Mouse (Mus musculus) heart, embryonic 11.5 days (tissue): ENCODE measurements around the gene A730061H03Rik. TPM values are rescaled to one million over a fixed set of nuclear protein-coding genes. Genes with fewer than 3 reads are reported as not detected.
A peak's percentile ranks its signal among the peaks of the same experiment; 100 is the strongest.

Experiments used
- ATAC-seq: fragments of 200-750 bp; cut with Nextera tagmentation; replicated peaks from 2 replicates; pipeline ENCODE4 v1.8.0; 2017; ENCODE audit warnings: moderate library complexity; ENCODE audit not compliant: insufficient number of reproducible peaks, low FRiP score, low TSS enrichment
- H3K27ac ChIP-seq: fragments of 300-500 bp; sonication (generic); 2 replicates; pipeline ENCODE4 v1.5.1; 2014; ENCODE audit warnings: mild to moderate bottlenecking, low read depth, low read length
- H3K27me3 ChIP-seq: fragments of 300-500 bp; sonication (generic); 2 replicates; pipeline ENCODE4 v1.6.1; 2014; ENCODE audit warnings: mild to moderate bottlenecking, low read length, mixed read lengths; ENCODE audit not compliant: control insufficient read depth, insufficient read depth
- H3K36me3 ChIP-seq: fragments of 300-500 bp; sonication (generic); 2 replicates; pipeline ENCODE4 v1.6.1; 2014; ENCODE audit warnings: mild to moderate bottlenecking, low read length, moderate library complexity, mixed read lengths; ENCODE audit not compliant: control insufficient read depth, insufficient read depth
- H3K4me1 ChIP-seq: fragments of 300-500 bp; sonication (generic); 2 replicates; pipeline ENCODE4 v1.6.1; 2014; ENCODE audit warnings: low read length; ENCODE audit not compliant: control insufficient read depth, insufficient read depth
- H3K4me2 ChIP-seq: fragments of 300-500 bp; sonication (generic); 2 replicates; pipeline ENCODE4 v1.6.1; 2014; ENCODE audit warnings: mild to moderate bottlenecking, moderate library complexity
- H3K4me3 ChIP-seq: fragments of 300-500 bp; sonication (generic); 2 replicates; pipeline ENCODE4 v1.5.1; 2014; ENCODE audit warnings: low read depth, low read length
- H3K9ac ChIP-seq: fragments of 300-500 bp; sonication (generic); 2 replicates; pipeline ENCODE4 v1.6.1; 2014; ENCODE audit warnings: mild to moderate bottlenecking, low read depth, low read length, moderate library complexity
- H3K9me3 ChIP-seq: fragments of 300-500 bp; sonication (generic); replicated peaks from 2 replicates; pipeline ENCODE4 v1.6.1; 2016; ENCODE audit warnings: low read length; ENCODE audit not compliant: control insufficient read depth
- WGBS: fragments of 180-500 bp; shearing (Covaris S2); extraction: QIAGEN DNeasy Blood & Tissue Kit; methylation state at CpG from one replicate; pipeline ENCODE4 v1.1.7; 2014; ENCODE audit not compliant: insufficient replicate concordance; 5-methylcytosine and 5-hydroxymethylcytosine counted together
- polyA plus RNA-seq: library from polyadenylated mRNA; unstranded; fragments of >200 nt; fragmentation: Nextera tagmentation; extraction: Ambion mirVana; gene quantifications from 2 replicates; pipeline ENCODE4 v1.2.1, GENCODE M21; 2014

A730061H03Rik gene
- polyA plus RNA-seq, 1 experiment from 2014 or later: 1.3 TPM

- peaks cover 12% of the 10 kb centered on the region for H3K4me1 ChIP-seq
- H3K4me2 ChIP-seq: no peak overlapping the region
- H3K27ac ChIP-seq: no peak overlapping the region
- H3K27me3 ChIP-seq: no peaks in the 10 kb centered on the region
- H3K9me3 ChIP-seq: no peaks in the 10 kb centered on the region
- no peak overlapping the region for H3K4me3 ChIP-seq
- no peak for ATAC-seq
- WGBS: 84% methylated on average over 9 of the region's 9 CpGs
- no peak overlapping the region for H3K9ac ChIP-seq
- peaks cover 8% of the 10 kb centered on the region; the same call in 1 of the 2 replicates for H3K36me3 ChIP-seq
Observed at GRCm38 (mm10) chr14:55544334-55544733, 15.9 kb downstream of the A730061H03Rik start.

GRCm38 (mm10) chr14:55542268-55542667 is 17.9 kb downstream of the A730061H03Rik start:
- 96% methylated on average over 12 of the region's 12 CpGs for WGBS
- Histone ChIP-seq H3K4me1 (peaks cover 12% of the 10 kb centered on the region), H3K4me3 (no peak overlapping the region), H3K4me2 (no peak overlapping the region), H3K27ac (no peak overlapping the region), H3K27me3 (no peaks in the 10 kb centered on the region), H3K36me3 (peaks cover 4% of the 10 kb centered on the region; the same call in 1 of the 2 replicates), H3K9me3 (no peaks in the 10 kb centered on the region), H3K9ac (no peak overlapping the region)
- ATAC-seq: no peak

- Histone ChIP-seq H3K4me2 (peak overlapping the region; percentile 90), H3K4me3 (peak overlapping the region; percentile 74), H3K9ac (peak overlapping the region; percentile 85), H3K27me3 (no peaks in the 10 kb centered on the region), H3K9me3 (no peaks in the 10 kb centered on the region), H3K36me3 (peaks cover 4% of the 10 kb centered on the region; the same call in 1 of the 2 replicates), H3K27ac (peak overlapping the region; percentile 87), H3K4me1 (peaks cover 12% of the 10 kb centered on the region)
- WGBS: 3% methylated on average over 10 of the region's 10 CpGs
- ATAC-seq: no peak
Observed at GRCm38 (mm10) chr14:55540787-55541321, 19.4 kb downstream of the A730061H03Rik start.

- WGBS: 0% methylated on average over 32 of the region's 32 CpGs
- Histone ChIP-seq H3K36me3 (peaks cover under 1% of the 10 kb centered on the region; the same call in 1 of the 2 replicates), H3K4me2 (peak within 1 kb of the TSS; percentile 90), H3K4me3 (peak within 1 kb of the TSS; percentile 74), H3K27ac (peak within 1 kb of the TSS; percentile 87), H3K9ac (peak within 1 kb of the TSS; percentile 85), H3K27me3 (no peaks in the 10 kb centered on the region), H3K4me1 (peaks cover 12% of the 10 kb centered on the region), H3K9me3 (no peaks in the 10 kb centered on the region)
- peak; percentile 94 for ATAC-seq
Observed at GRCm38 (mm10) chr14:55540067-55540786, 20.0 kb downstream of the A730061H03Rik start, which contains the start of gene Pck2. Gene Pck2 (plus strand): TSS chr14:55540266.

GRCm38 (mm10) chr14:55536116-55536745 is 24.0 kb downstream of the A730061H03Rik start:
- 35% methylated on average over 6 of the region's 6 CpGs for WGBS
- H3K4me2 ChIP-seq: no peak overlapping the region
- H3K4me1 ChIP-seq: peaks cover 6% of the 10 kb centered on the region
- H3K4me3 ChIP-seq: no peak overlapping the region
- no peaks in the 10 kb centered on the region for H3K36me3 ChIP-seq
- ATAC-seq: no peak
- no peak overlapping the region for H3K9ac ChIP-seq
- H3K9me3 ChIP-seq: no peaks in the 10 kb centered on the region
- no peaks in the 10 kb centered on the region for H3K27me3 ChIP-seq
- H3K27ac ChIP-seq: no peak overlapping the region

- WGBS: 24% methylated on average over 3 of the region's 3 CpGs
- no peaks in the 10 kb centered on the region for H3K36me3 ChIP-seq
- H3K27me3 ChIP-seq: peaks cover 19% of the 10 kb centered on the region
- H3K9me3 ChIP-seq: no peaks in the 10 kb centered on the region
- H3K9ac ChIP-seq: no peak overlapping the region
- H3K27ac ChIP-seq: no peak overlapping the region
- no peak for ATAC-seq
- no peak overlapping the region for H3K4me3 ChIP-seq
- H3K4me2 ChIP-seq: no peak overlapping the region
- H3K4me1 ChIP-seq: peaks cover 6% of the 10 kb centered on the region; the same call in 1 of the 2 replicates
Observed at GRCm38 (mm10) chr14:55527940-55528339, 32.3 kb downstream of the A730061H03Rik start.

- 65% methylated on average over 2 of the region's 2 CpGs for WGBS
Observed at GRCm38 (mm10) chr14:55526674-55527073, 33.5 kb downstream of the A730061H03Rik start.

GRCm38 (mm10) chr14:55524785-55525184 is 35.4 kb downstream of the A730061H03Rik start, which contains the start of gene Nrl:
Gene Nrl (minus strand): TSS chr14:55524981.
- ATAC-seq: no peak
- peaks cover 51% of the 10 kb centered on the region for H3K27me3 ChIP-seq
- no peak within 1 kb of the TSS for H3K27ac ChIP-seq
- H3K4me1 ChIP-seq: peaks cover 6% of the 10 kb centered on the region
- no peak within 1 kb of the TSS for H3K9ac ChIP-seq
- H3K4me2 ChIP-seq: peak within 1 kb of the TSS; percentile 1; the same call in 1 of the 2 replicates
- no peak within 1 kb of the TSS for H3K4me3 ChIP-seq
- no peaks in the 10 kb centered on the region for H3K36me3 ChIP-seq
- WGBS: 6% methylated on average over 8 of the region's 8 CpGs
- H3K9me3 ChIP-seq: no peaks in the 10 kb centered on the region

More at GRCm38 (mm10) chr14:55526674-55527073, 33.5 kb downstream of the A730061H03Rik start:
- H3K4me1 ChIP-seq: peaks cover 6% of the 10 kb centered on the region; the same call in 1 of the 2 replicates
- no peak overlapping the region for H3K4me2 ChIP-seq
- no peak overlapping the region for H3K9ac ChIP-seq
- H3K27ac ChIP-seq: no peak overlapping the region
- no peaks in the 10 kb centered on the region for H3K36me3 ChIP-seq
- peaks cover 32% of the 10 kb centered on the region for H3K27me3 ChIP-seq
- H3K9me3 ChIP-seq: no peaks in the 10 kb centered on the region
- H3K4me3 ChIP-seq: no peak overlapping the region
- no peak for ATAC-seq
